In genomic region chr12:69451110-69451509, GRCm38 (mm10) we compare ENCODE assay signal across 10 mouse cellular contexts.
A peak's percentile ranks its signal among the peaks of the same experiment; 100 is the strongest.
DNase-seq lines count a peak whose midpoint lies in the region; ATAC-seq lines count a peak whose summit lies in the region.
"Had no signal": no experiment of that assay in that cellular context is flagged by ENCODE, and none has a peak within 500 bp of the region (broad histone marks: within the 10 kb centered on the region; RNA-seq: fewer than 3 reads in every experiment).

No protein-coding gene starts in this region.

- DNase-seq in embryonic facial prominence, embryonic 10.5 days (ENCODE audit: low spot score) = no peak
- peak; percentile 36 for DNase-seq in adrenal gland, postnatal 14 days
- peak; percentile 65 for DNase-seq in kidney, adult 11 months
- peak; percentile 21 for DNase-seq in lung, postnatal 14 days
- DNase-seq in frontal cortex, adult 2 months (ENCODE audit: extremely low spot score in 1 of 2, low spot score in 1 of 2) = no peak
- no peak for DNase-seq in right cerebral cortex, postnatal 36 days (ENCODE audit: low spot score in 2 of 2)
- DNase-seq: thymus, adult 18-20 months had no signal

- H3K27ac ChIP-seq in embryonic facial prominence, embryonic 13.5 days = 0 out of 2 replicates have a peak overlapping the region, but pooled peaks have one; percentile 2
- H3K27ac ChIP-seq in embryonic facial prominence, embryonic 10.5 days (replicated peaks) = no peak overlapping the region
- H3K27ac ChIP-seq: liver, embryonic 15.5 days had no signal

- H3K9me3 ChIP-seq in embryonic facial prominence, embryonic 13.5 days = no peaks in the 10 kb centered on the region
- H3K9me3 ChIP-seq in embryonic facial prominence, embryonic 10.5 days = no peaks in the 10 kb centered on the region
- H3K9me3 ChIP-seq: liver, embryonic 15.5 days had no signal

- peaks cover 27% of the 10 kb centered on the region for H3K4me1 ChIP-seq in embryonic facial prominence, embryonic 13.5 days
- H3K4me1 ChIP-seq in embryonic facial prominence, embryonic 10.5 days = peaks cover 23% of the 10 kb centered on the region

- WGBS in embryonic facial prominence, embryonic 13.5 days = 53% methylated on average over 6 of the region's 6 CpGs
- 76% methylated on average over 6 of the region's 6 CpGs for WGBS in embryonic facial prominence, embryonic 10.5 days

- no peak for ATAC-seq in embryonic facial prominence, embryonic 13.5 days (ENCODE audit: insufficient number of reproducible peaks, insufficient read depth, low FRiP score, low TSS enrichment, low read depth)
- no peak for ATAC-seq in CD4-positive, CD25-positive, alpha-beta regulatory T cell, adult 4 months

- no peaks in the 10 kb centered on the region for H3K27me3 ChIP-seq in embryonic facial prominence, embryonic 13.5 days
- H3K27me3 ChIP-seq in embryonic facial prominence, embryonic 10.5 days (replicated peaks; ENCODE audit: low read depth, poor library complexity, severe bottlenecking) = 0 out of 2 replicates have a peak, but pooled peaks cover 7% of the 10 kb centered on the region

- H3K36me3 ChIP-seq in embryonic facial prominence, embryonic 13.5 days = no peaks in the 10 kb centered on the region
- H3K36me3 ChIP-seq in embryonic facial prominence, embryonic 10.5 days (replicated peaks) = no peaks in the 10 kb centered on the region
- H3K36me3 ChIP-seq: liver, embryonic 15.5 days had no signal

- H3K4me3 ChIP-seq in embryonic facial prominence, embryonic 13.5 days = no peak overlapping the region
- H3K4me3 ChIP-seq in embryonic facial prominence, embryonic 10.5 days = no peak overlapping the region
- H3K4me3 ChIP-seq: liver, embryonic 15.5 days had no signal

- H3K4me2 ChIP-seq in embryonic facial prominence, embryonic 13.5 days = no peak overlapping the region
- H3K4me2 ChIP-seq: liver, embryonic 15.5 days had no signal

- H3K9ac ChIP-seq in embryonic facial prominence, embryonic 13.5 days = no peak overlapping the region
- H3K9ac ChIP-seq: liver, embryonic 15.5 days had no signal

Comparison
In these comparisons a context has a peak if more than half of its experiments do, and no peak if none do; other contexts are left out.
1. DNase-seq: peak in adrenal gland, postnatal 14 days (single experiment), kidney, adult 11 months (single experiment) and lung, postnatal 14 days (single experiment); none in embryonic facial prominence, embryonic 10.5 days (single experiment), frontal cortex, adult 2 months (0 of 2) and right cerebral cortex, postnatal 36 days (0 of 2).